Mouse (Mus musculus): Measurements from ENCODE around the gene Adam1b.

GRCm38 (mm10) chr5:121451203-121451602 is 52.0 kb downstream of the Adam1b start:
- TF ChIP-seq CTCF (IDR thresholded peaks at IDR 0.05; ENCODE audit: control insufficient read depth, insufficient read depth, insufficient read length) (no peak), USF1 (IDR thresholded peaks at IDR 0.05; ENCODE audit: low read depth) (no peak), FOSL1 (IDR thresholded peaks at IDR 0.05; ENCODE audit: insufficient read depth, low read length, poor library complexity, severe bottlenecking) (no peak), MAX (IDR thresholded peaks at IDR 0.05) (no peak), MYOD1 (IDR thresholded peaks at IDR 0.05; ENCODE audit: control insufficient read depth, insufficient read length, low read depth) (no peak)
